Mouse (Mus musculus) gastrocnemius, postnatal 4 days (tissue): ENCODE results near the gene Rtbdn. TPM values are rescaled to one million over a fixed set of nuclear protein-coding genes. Genes with fewer than 3 reads are reported as not detected.
A peak's percentile ranks its signal among the peaks of the same experiment; 100 is the strongest.

Experiments used
- DNase-seq, 2 experiments: peaks; one replicate each; pipeline ENCODE4 v3.0.0; 2021 to 2022; ENCODE audit warnings: low spot score in 2 of 2, mixed read lengths in 2 of 2
- total RNA-seq, 2 experiments: library from RNA; stranded (reverse); gene quantifications; 2 replicates each; pipeline ENCODE4 v1.2.3; 2021

The Rtbdn gene
- total RNA-seq, 2 experiments from 2014 or later = not detected

GRCm38 (mm10) chr8:84956768-84957167 is 10.0 kb downstream of the Rtbdn start:
- no peak for DNase-seq

- DNase-seq = no peak
Measured at GRCm38 (mm10) chr8:84959811-84960210, 13.0 kb downstream of the Rtbdn start.

GRCm38 (mm10) chr8:84963952-84964351 is 17.2 kb downstream of the Rtbdn start:
- DNase-seq = no peak

- peak; percentile 73 to 89 for DNase-seq
Measured at GRCm38 (mm10) chr8:84965731-84966291, 19.0 kb downstream of the Rtbdn start.

- DNase-seq = no peak
Measured at GRCm38 (mm10) chr8:84966603-84967002, 19.8 kb downstream of the Rtbdn start.

GRCm38 (mm10) chr8:84967532-84968304 is 20.9 kb downstream of the Rtbdn start:
- DNase-seq = no peak

GRCm38 (mm10) chr8:84968650-84969049 is 21.9 kb downstream of the Rtbdn start:
- DNase-seq = no peak

GRCm38 (mm10) chr8:84969241-84970134 is 22.7 kb downstream of the Rtbdn start, which contains the start of the genes Gm49661, Prdx2 and Rnaseh2a:
Gene Gm49661, minus strand, starts transcription at chr8:84969433.
Gene Prdx2, plus strand, starts transcription at chr8:84969587.
Gene Rnaseh2a, minus strand, starts transcription at chr8:84969767.
- peak in 1 of 2 experiments; percentile 78 for DNase-seq

GRCm38 (mm10) chr8:84970135-84970790 is 23.5 kb downstream of the Rtbdn start:
- DNase-seq = no peak

- no peak for DNase-seq
Measured at GRCm38 (mm10) chr8:84970913-84971312, 24.1 kb downstream of the Rtbdn start.

- no peak for DNase-seq
Measured at GRCm38 (mm10) chr8:84973079-84973478, 26.3 kb downstream of the Rtbdn start.

GRCm38 (mm10) chr8:84973803-84974542 is 27.2 kb downstream of the Rtbdn start:
- DNase-seq = no peak

GRCm38 (mm10) chr8:84974543-84975142 is 27.9 kb downstream of the Rtbdn start:
- DNase-seq = no peak

- peak in 1 of 2 experiments; percentile 45 for DNase-seq
Measured at GRCm38 (mm10) chr8:84975434-84975833, 28.6 kb downstream of the Rtbdn start.

GRCm38 (mm10) chr8:84976031-84976762 is 29.4 kb downstream of the Rtbdn start:
- DNase-seq = peak; percentile 91 to 94

- no peak for DNase-seq
Measured at GRCm38 (mm10) chr8:84976763-84977434, 30.1 kb downstream of the Rtbdn start.

GRCm38 (mm10) chr8:84977435-84978247 is 30.9 kb downstream of the Rtbdn start:
- DNase-seq = peak in 1 of 2 experiments; percentile 63
